8 mouse cellular contexts compared by ENCODE assay signal in genomic region chr1:176812491-176813291, GRCm38 (mm10). TPM values are rescaled to one million over a fixed set of nuclear protein-coding genes. Genes with fewer than 3 reads are reported as not detected.
DNase-seq lines count a peak whose midpoint lies in the region; ATAC-seq and TF ChIP-seq lines count a peak whose summit lies in the region.

No protein-coding gene starts in this region.

- no peak for TF ChIP-seq POLR2A in liver, adult 2 months (IDR thresholded peaks at IDR 0.05; ENCODE audit: extremely low read depth, insufficient read depth, low read length)
- no peak for TF ChIP-seq POLR2A in cortical plate, adult 2 months (IDR thresholded peaks at IDR 0.05; ENCODE audit: extremely low read depth, insufficient read depth, low read length)

- H3K9me3 ChIP-seq in hindbrain, postnatal 0 days (ENCODE audit: low read length) = no peaks in the 10 kb centered on the region

- H3K4me2 ChIP-seq in hindbrain, postnatal 0 days (ENCODE audit: low read depth, low read length) = peak overlapping the region; percentile 75

- H3K36me3 ChIP-seq in liver, adult 2 months (ENCODE audit: control insufficient read depth, insufficient read depth, low read length) = no peaks in the 10 kb centered on the region
- H3K36me3 ChIP-seq in hindbrain, postnatal 0 days (ENCODE audit: insufficient read depth, low read length) = no peaks in the 10 kb centered on the region

- H3K9ac ChIP-seq in liver, adult 2 months (ENCODE audit: low read depth, low read length) = peak overlapping the region; percentile 69
- H3K9ac ChIP-seq in hindbrain, postnatal 0 days (replicated peaks; ENCODE audit: low read length) = peak overlapping the region; percentile 88

- no peak for DNase-seq in liver, adult 2 months (ENCODE audit: extremely low read depth, low read depth, low spot score)
- DNase-seq in liver = no peak
- peak; percentile 34 for DNase-seq in hindbrain, postnatal 0 days (ENCODE audit: low spot score)
- DNase-seq in naive thymus-derived CD4-positive, alpha-beta T cell, adult 2 months (ENCODE audit: low read depth) = peak; percentile 11
- DNase-seq in adrenal gland, postnatal 14 days = no peak
- DNase-seq in spleen, adult 18-20 months = no peak
- no peak for DNase-seq in right cerebral cortex, adult 18-20 months

- 19% methylated on average over 11 of the region's 11 CpGs for WGBS in liver, adult 2 months
- WGBS in hindbrain, postnatal 0 days = 9% methylated on average over 11 of the region's 11 CpGs

- TF ChIP-seq CTCF in liver, adult 2 months (IDR thresholded peaks at IDR 0.05; ENCODE audit: low read depth, low read length) = no peak
- no peak for TF ChIP-seq CTCF in cortical plate, adult 2 months (IDR thresholded peaks at IDR 0.05; ENCODE audit: extremely low read depth, insufficient read depth, low read length)
- TF ChIP-seq CTCF in hindbrain, postnatal 0 days (IDR thresholded peaks at IDR 0.05; ENCODE audit: low read depth) = no peak

- ATAC-seq in hindbrain, postnatal 0 days = no peak

- peaks cover 3% of the 10 kb centered on the region; the same call in 1 of the 2 replicates for H3K79me2 ChIP-seq in liver, adult 2 months (ENCODE audit: control insufficient read depth, insufficient read depth, low read length)

- peaks cover 2% of the 10 kb centered on the region for H3K4me1 ChIP-seq in liver, adult 2 months (ENCODE audit: control insufficient read depth, insufficient read depth, low read length)
- H3K4me1 ChIP-seq in cortical plate, adult 2 months (ENCODE audit: control insufficient read depth, insufficient read depth, low read length) = peaks cover 4% of the 10 kb centered on the region; the same call in 1 of the 2 replicates
- 0 out of 2 replicates have a peak, but pooled peaks cover 13% of the 10 kb centered on the region for H3K4me1 ChIP-seq in hindbrain, postnatal 0 days (ENCODE audit: insufficient read depth, low read length)

- no peaks in the 10 kb centered on the region for H3K27me3 ChIP-seq in liver, adult 2 months (ENCODE audit: control insufficient read depth, insufficient read depth, low read length)
- H3K27me3 ChIP-seq in hindbrain, postnatal 0 days (ENCODE audit: insufficient read depth, low read length) = no peaks in the 10 kb centered on the region

- peak overlapping the region; percentile 71 for H3K4me3 ChIP-seq in liver, adult 2 months (ENCODE audit: insufficient read depth, low read depth, low read length)
- peak overlapping the region; percentile 70 for H3K4me3 ChIP-seq in cortical plate, adult 2 months (ENCODE audit: insufficient read depth, low read length)
- peak overlapping the region; percentile 75 for H3K4me3 ChIP-seq in hindbrain, postnatal 0 days (ENCODE audit: low read length)

- H3K27ac ChIP-seq in liver, adult 2 months (replicated peaks; ENCODE audit: insufficient read depth, low read depth, low read length) = peak overlapping the region; percentile 43
- peak overlapping the region; percentile 85 for H3K27ac ChIP-seq in cortical plate, adult 2 months (ENCODE audit: insufficient read depth, low read length)
- peak overlapping the region; percentile 99 for H3K27ac ChIP-seq in hindbrain, postnatal 0 days

RNA-seq across cellular contexts. Expression of gene Cep170, which starts 1.2 kb away (rescaled TPM):
- 6.1 and 6.4 TPM in 2 replicates for total RNA-seq in liver, adult 2 months (2014; rRNA removed)
- polyA plus RNA-seq in liver, adult 2 months (2012; rRNA removed) = 0.97 and 1.6 TPM in 2 replicates
- polyA plus RNA-seq in cortical plate, adult 2 months (2012; rRNA removed) = 39.1 and 40.0 TPM in 2 replicates
- 132 and 137 TPM in 2 replicates for total RNA-seq in hindbrain, postnatal 0 days (2014; rRNA removed)
- 78.9 and 86.1 TPM in 2 replicates for polyA plus RNA-seq in hindbrain, postnatal 0 days (2015; fragmentation: Nextera tagmentation; extraction: Ambion mirVana)
- 32.0 and 42.4 TPM in 2 replicates for total RNA-seq in adrenal gland, postnatal 14 days (2021)

RNA-seq across cellular contexts. Expression of gene Sdccag8, which starts 1.8 kb away (rescaled TPM):
- 8.6 and 9.5 TPM in 2 replicates for total RNA-seq in liver, adult 2 months (2014; rRNA removed)
- 1.8 and 2.3 TPM in 2 replicates for polyA plus RNA-seq in liver, adult 2 months (2012; rRNA removed)
- 20.7 and 21.6 TPM in 2 replicates for polyA plus RNA-seq in cortical plate, adult 2 months (2012; rRNA removed)
- total RNA-seq in hindbrain, postnatal 0 days (2014; rRNA removed) = 7.7 and 10.1 TPM in 2 replicates
- polyA plus RNA-seq in hindbrain, postnatal 0 days (2015; fragmentation: Nextera tagmentation; extraction: Ambion mirVana) = 23.1 and 26.3 TPM in 2 replicates
- total RNA-seq in adrenal gland, postnatal 14 days (2021) = 6.9 and 9.3 TPM in 2 replicates

Comparison
In these comparisons a context has a peak if more than half of its experiments do, and no peak if none do; other contexts are left out.
1. DNase-seq: peak in hindbrain, postnatal 0 days (single experiment) and naive thymus-derived CD4-positive, alpha-beta T cell, adult 2 months (single experiment); none in liver, adult 2 months (single experiment), liver (single experiment), adrenal gland, postnatal 14 days (single experiment), spleen, adult 18-20 months (0 of 2) and right cerebral cortex, adult 18-20 months (single experiment).
2. H3K27ac ChIP-seq: peak in every context shown above with its lines; median percentile 99 in hindbrain, postnatal 0 days; 85 in cortical plate, adult 2 months; 43 in liver, adult 2 months.
3. Peak in every context shown above with its lines, with median percentiles within 50 percentile points of each other: H3K4me3 ChIP-seq.